Mouse (Mus musculus) midbrain, embryonic 16.5 days (tissue): ENCODE measurements around the gene Spink2. TPM values are rescaled to one million over a fixed set of nuclear protein-coding genes. Genes with fewer than 3 reads are reported as not detected.

Experiments
- ATAC-seq: fragments of 200-750 bp; cut with Nextera tagmentation; 2 replicates; pipeline ENCODE4 v1.8.0; 2017; ENCODE audit warnings: moderate TSS enrichment
- H3K27ac ChIP-seq: fragments of 300-500 bp; sonication (generic); 2 replicates; pipeline ENCODE4 v1.5.1; 2014; ENCODE audit warnings: mild to moderate bottlenecking, low read length, mixed read lengths
- H3K27me3 ChIP-seq: fragments of 300-500 bp; sonication (generic); 2 replicates; pipeline ENCODE4 v1.6.1; 2014; ENCODE audit warnings: low read depth, low read length, mixed read lengths; ENCODE audit not compliant: control insufficient read depth, insufficient read depth
- H3K36me3 ChIP-seq: fragments of 300-500 bp; sonication (generic); 2 replicates; pipeline ENCODE4 v1.6.1; 2014; ENCODE audit warnings: mild to moderate bottlenecking, low read length, moderate library complexity, mixed read lengths; ENCODE audit not compliant: control insufficient read depth, insufficient read depth
- H3K4me1 ChIP-seq: fragments of 300-500 bp; sonication (generic); 2 replicates; pipeline ENCODE4 v1.6.1; 2014; ENCODE audit warnings: mild to moderate bottlenecking, low read length, mixed read lengths; ENCODE audit not compliant: control insufficient read depth, insufficient read depth
- H3K4me2 ChIP-seq: fragments of 300-500 bp; sonication (generic); 2 replicates; pipeline ENCODE4 v1.6.1; 2014; ENCODE audit warnings: mild to moderate bottlenecking, low read length, mixed read lengths
- H3K4me3 ChIP-seq: fragments of 300-500 bp; sonication (generic); 2 replicates; pipeline ENCODE4 v1.5.1; 2014; ENCODE audit warnings: low read depth, mild to moderate bottlenecking, low read length, moderate library complexity, mixed read lengths
- H3K9ac ChIP-seq: fragments of 300-500 bp; sonication (generic); 2 replicates; pipeline ENCODE4 v1.6.1; 2014; ENCODE audit warnings: low read depth, low read length, mixed read lengths
- H3K9me3 ChIP-seq: fragments of 300-500 bp; sonication (generic); replicated peaks from 2 replicates; pipeline ENCODE4 v1.6.1; 2014; ENCODE audit warnings: mild to moderate bottlenecking, low read length, mixed read lengths; ENCODE audit not compliant: control insufficient read depth, poor library complexity, severe bottlenecking
- WGBS: fragments of 180-500 bp; shearing (Covaris S2); extraction: QIAGEN DNeasy Blood & Tissue Kit; methylation state at CpG from one replicate; pipeline ENCODE4 v1.1.7; 2014; 5-methylcytosine and 5-hydroxymethylcytosine counted together
- polyA plus RNA-seq: library from polyadenylated mRNA; unstranded; fragments of >200 nt; fragmentation: Nextera tagmentation; extraction: Ambion mirVana; gene quantifications from 2 replicates; pipeline ENCODE4 v1.2.1, GENCODE M21; 2015

Spink2 gene
- polyA plus RNA-seq, 1 experiment from 2014 or later, result 0.41 TPM

DNA sequence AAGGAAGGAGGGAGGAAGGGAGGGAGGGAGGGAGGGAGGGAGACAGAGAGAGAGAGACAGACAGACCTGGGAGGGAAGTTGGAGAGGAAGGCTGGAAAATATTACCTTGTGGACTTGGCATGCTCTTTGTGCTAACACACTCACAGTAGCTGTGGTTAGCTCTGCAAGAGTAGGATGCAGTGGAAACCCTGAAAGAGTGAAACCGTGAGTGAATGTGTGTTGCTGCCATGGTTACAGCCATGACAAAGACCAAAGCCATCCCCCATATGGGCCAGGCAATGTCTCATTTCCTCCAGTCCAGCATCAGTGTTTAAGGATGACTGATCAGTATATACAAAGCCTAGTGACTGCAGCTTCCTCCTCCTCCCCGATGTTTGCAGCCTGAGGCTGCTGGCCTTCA is 6.5 kb upstream of the Spink2 start:
- H3K4me3 ChIP-seq, result no peak overlapping the region
- no peaks in the 10 kb centered on the region for H3K4me1 ChIP-seq
- WGBS, result 6% methylated on average over 2 of the region's 2 CpGs
- no peaks in the 10 kb centered on the region for H3K27me3 ChIP-seq
- no peaks in the 10 kb centered on the region for H3K36me3 ChIP-seq
- no peak overlapping the region for H3K9ac ChIP-seq
- no peaks in the 10 kb centered on the region for H3K9me3 ChIP-seq
- H3K4me2 ChIP-seq, result no peak overlapping the region
- H3K27ac ChIP-seq, result no peak overlapping the region
- peak; percentile 36; the same call in 1 of the 2 replicates for ATAC-seq

DNA sequence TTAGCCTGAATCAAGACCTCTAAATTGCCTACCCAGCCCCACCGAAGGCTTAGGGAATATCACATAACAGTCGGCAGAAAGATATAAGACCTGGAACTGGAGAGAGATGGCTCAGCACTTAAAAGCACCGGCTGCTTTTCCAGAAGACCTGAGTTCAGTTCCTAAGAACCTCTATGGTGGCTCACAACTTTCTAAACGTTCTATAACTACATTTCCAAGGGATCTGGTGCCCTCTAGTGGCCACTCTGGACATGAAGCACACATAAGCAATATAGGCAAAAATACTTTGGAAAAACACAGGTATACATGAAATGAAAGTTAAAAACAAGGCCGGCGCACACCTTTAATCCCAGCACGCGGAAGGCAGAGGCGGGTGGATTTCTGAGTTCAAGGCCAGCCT is 5.9 kb upstream of the Spink2 start:
- Histone ChIP-seq H3K4me3 (no peak overlapping the region), H3K9ac (no peak overlapping the region), H3K4me1 (no peaks in the 10 kb centered on the region), H3K27ac (no peak overlapping the region), H3K36me3 (no peaks in the 10 kb centered on the region), H3K27me3 (no peaks in the 10 kb centered on the region), H3K4me2 (no peak overlapping the region), H3K9me3 (no peaks in the 10 kb centered on the region)
- WGBS, result 13% methylated on average over 9 of the region's 9 CpGs
- ATAC-seq, result peak; percentile 72; the same call in 1 of the 2 replicates

DNA sequence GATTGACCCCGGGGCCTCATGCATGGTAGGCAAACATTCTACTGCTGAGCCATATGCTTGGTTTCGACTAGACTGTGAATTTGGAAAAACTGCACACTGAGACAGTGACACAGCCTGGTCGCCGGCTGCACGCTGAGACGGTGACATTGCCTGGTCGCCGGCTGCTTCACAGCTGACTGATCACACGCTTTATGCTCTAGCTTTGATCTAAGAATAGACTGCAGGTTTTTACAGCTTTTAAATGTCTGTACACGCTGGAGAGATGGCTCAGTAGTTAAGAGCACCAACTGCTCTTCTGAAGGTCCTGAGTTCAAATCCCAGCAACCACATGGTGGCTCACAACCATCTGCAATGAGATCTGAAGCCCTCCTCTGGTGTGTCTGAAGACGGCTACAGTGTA is 5.1 kb downstream of the Spink2 start:
- no peak overlapping the region for H3K4me3 ChIP-seq
- no peak for ATAC-seq
- H3K4me1 ChIP-seq, result peaks cover 1% of the 10 kb centered on the region; the same call in 1 of the 2 replicates
- no peaks in the 10 kb centered on the region for H3K36me3 ChIP-seq
- H3K9ac ChIP-seq, result no peak overlapping the region
- no peaks in the 10 kb centered on the region for H3K9me3 ChIP-seq
- WGBS, result 37% methylated on average over 11 of the region's 11 CpGs
- H3K4me2 ChIP-seq, result no peak overlapping the region
- H3K27me3 ChIP-seq, result no peaks in the 10 kb centered on the region
- no peak overlapping the region for H3K27ac ChIP-seq

DNA sequence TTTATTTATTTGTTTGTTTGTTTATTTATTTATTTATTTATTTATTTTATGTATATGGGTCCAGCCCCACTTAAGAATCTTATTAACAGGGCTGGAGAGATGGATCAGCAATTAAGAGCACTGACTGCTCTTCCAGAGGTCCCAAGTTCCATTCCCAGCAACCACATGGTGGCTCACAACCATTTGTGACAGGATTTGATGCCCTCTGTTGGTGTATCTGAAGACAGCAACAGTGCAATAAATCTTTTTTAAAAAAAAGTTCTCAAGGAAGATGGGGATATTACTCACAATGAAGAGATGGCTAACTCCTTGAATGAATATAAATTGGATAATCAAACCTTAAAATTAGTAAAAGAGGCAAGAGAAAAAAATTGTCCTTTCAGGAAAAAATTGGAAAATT is 9.0 kb downstream of the Spink2 start:
- Histone ChIP-seq H3K4me3 (no peak overlapping the region), H3K4me1 (no peaks in the 10 kb centered on the region), H3K27me3 (no peaks in the 10 kb centered on the region), H3K27ac (no peak overlapping the region), H3K9ac (no peak overlapping the region), H3K4me2 (no peak overlapping the region), H3K9me3 (no peaks in the 10 kb centered on the region), H3K36me3 (no peaks in the 10 kb centered on the region)
- ATAC-seq, result no peak

DNA sequence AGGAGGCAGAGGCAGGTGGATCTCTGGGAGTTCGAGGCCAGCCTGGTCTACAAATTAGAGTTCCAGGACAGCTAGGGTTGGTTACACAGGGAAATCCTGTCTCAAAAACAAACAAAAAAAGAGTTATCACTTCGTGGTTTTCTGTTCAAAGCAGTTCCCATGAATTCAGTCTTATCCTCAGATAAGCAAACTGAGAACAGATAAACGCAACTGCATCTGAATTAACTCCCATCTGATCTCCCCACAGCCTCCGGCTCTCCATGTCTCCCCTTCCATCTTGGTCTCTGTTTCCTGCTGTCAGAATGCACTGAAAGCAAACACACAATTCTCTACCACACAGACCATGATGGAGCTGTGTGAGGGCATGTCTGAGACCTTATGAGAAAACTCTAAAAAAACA is 10.6 kb downstream of the Spink2 start:
- no peak overlapping the region for H3K27ac ChIP-seq
- H3K9me3 ChIP-seq, result no peaks in the 10 kb centered on the region
- 85% methylated on average over 4 of the region's 4 CpGs for WGBS
- H3K27me3 ChIP-seq, result no peaks in the 10 kb centered on the region
- no peaks in the 10 kb centered on the region for H3K36me3 ChIP-seq
- no peaks in the 10 kb centered on the region for H3K4me1 ChIP-seq
- H3K9ac ChIP-seq, result no peak overlapping the region
- H3K4me3 ChIP-seq, result no peak overlapping the region
- no peak overlapping the region for H3K4me2 ChIP-seq
- no peak for ATAC-seq

DNA sequence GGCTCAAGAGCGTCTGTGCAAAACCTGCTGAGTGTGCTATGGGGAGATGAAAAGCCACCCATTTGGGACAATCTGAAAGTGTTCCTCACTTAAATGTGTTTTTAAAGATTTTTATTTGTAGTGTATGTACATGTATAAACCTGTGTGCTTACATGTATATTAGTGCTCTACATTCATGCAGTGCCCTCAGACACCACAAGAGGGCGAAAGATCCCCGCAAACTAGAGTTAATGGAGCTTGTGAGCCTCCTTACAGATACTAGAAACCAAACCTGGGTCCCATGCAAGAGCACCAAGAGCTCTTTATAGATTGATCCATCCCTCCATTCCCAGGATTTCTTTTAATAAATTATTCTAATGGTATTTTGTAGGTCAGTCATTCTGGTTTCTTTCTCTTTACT is 17.3 kb downstream of the Spink2 start:
- Histone ChIP-seq H3K36me3 (no peaks in the 10 kb centered on the region), H3K9ac (no peak overlapping the region), H3K4me2 (no peak overlapping the region), H3K27ac (no peak overlapping the region), H3K4me3 (no peak overlapping the region), H3K27me3 (no peaks in the 10 kb centered on the region), H3K4me1 (no peaks in the 10 kb centered on the region), H3K9me3 (peaks cover under 1% of the 10 kb centered on the region; the same call in 1 of the 2 replicates)
- no peak for ATAC-seq
- 54% methylated on average over 3 of the region's 3 CpGs for WGBS

DNA sequence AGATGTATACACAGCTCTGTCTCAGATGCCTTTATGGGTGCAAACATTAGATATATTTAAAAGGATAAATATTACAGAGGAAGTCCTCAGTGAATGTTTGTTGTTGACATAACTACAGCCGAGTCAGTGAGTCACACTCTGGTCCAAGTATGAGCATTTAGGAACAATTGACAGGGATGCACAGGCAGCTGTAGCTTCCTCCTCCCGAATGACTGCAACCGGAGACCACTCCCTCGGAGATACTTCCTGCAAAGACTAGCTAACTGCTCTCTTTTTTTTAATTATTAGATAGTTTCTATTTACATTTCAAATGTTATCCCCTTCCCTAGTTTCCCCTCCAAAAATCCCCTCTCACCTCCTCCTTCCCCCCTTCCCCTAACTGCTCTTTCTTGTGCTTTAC is 18.0 kb downstream of the Spink2 start:
- no peaks in the 10 kb centered on the region for H3K36me3 ChIP-seq
- H3K27me3 ChIP-seq, result no peaks in the 10 kb centered on the region
- peaks cover 4% of the 10 kb centered on the region; the same call in 1 of the 2 replicates for H3K9me3 ChIP-seq
- ATAC-seq, result no peak
- no peak overlapping the region for H3K9ac ChIP-seq
- H3K4me2 ChIP-seq, result no peak overlapping the region
- H3K27ac ChIP-seq, result no peak overlapping the region
- WGBS, result 82% methylated on average over 4 of the region's 4 CpGs
- no peak overlapping the region for H3K4me3 ChIP-seq
- no peaks in the 10 kb centered on the region for H3K4me1 ChIP-seq

DNA sequence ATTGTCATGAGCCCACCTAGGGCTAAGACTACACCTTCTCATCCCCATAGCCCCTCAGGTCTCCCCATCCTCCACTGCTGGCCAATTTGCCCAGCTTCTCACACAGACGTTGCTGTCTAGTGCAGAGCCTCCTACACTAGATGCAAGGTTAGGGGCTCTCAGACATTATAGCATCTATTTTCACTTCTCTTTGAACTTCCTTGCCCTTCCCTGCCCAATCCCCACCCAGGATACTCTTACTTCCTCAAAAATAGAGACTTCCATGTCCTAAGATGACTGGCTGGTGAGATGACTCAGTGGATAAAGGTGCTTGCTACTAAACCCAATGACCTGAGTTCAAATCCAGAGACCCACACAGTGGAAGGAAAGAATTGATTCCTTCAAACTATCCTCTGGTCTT is 19.6 kb downstream of the Spink2 start:
- WGBS, result 78% methylated on average over 1 of the region's 1 CpGs

DNA sequence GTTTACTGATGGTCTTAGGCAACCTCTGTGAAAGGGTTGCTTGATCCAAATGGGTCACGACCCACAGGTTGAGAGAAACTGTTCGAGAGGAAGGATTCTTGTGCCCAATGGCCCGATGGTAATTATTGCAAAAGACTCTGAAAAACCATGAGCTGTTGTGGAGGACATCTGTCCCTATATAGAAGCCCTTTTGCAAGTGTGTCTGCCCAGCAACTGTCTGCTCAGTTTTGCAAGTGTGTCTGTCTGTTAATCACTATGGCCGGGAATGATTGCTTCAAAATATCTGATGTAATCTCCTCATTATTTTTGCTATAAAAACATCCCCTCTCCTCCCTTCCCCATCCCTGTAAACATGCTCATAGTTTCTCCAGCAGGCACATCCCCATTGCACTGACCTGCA is 20.2 kb downstream of the Spink2 start:
- WGBS, result 90% methylated on average over 4 of the region's 4 CpGs
- Histone ChIP-seq H3K4me1 (no peaks in the 10 kb centered on the region), H3K4me3 (no peak overlapping the region), H3K4me2 (no peak overlapping the region), H3K27ac (no peak overlapping the region), H3K9me3 (peaks cover 6% of the 10 kb centered on the region; the same call in 1 of the 2 replicates), H3K27me3 (no peaks in the 10 kb centered on the region), H3K36me3 (no peaks in the 10 kb centered on the region), H3K9ac (no peak overlapping the region)
- no peak for ATAC-seq

More for the DNA sequence above, 19.6 kb downstream of the Spink2 start:
- Histone ChIP-seq H3K27ac (no peak overlapping the region), H3K4me2 (no peak overlapping the region), H3K9ac (no peak overlapping the region), H3K27me3 (no peaks in the 10 kb centered on the region), H3K4me3 (no peak overlapping the region), H3K9me3 (peaks cover 6% of the 10 kb centered on the region; the same call in 1 of the 2 replicates), H3K36me3 (no peaks in the 10 kb centered on the region), H3K4me1 (no peaks in the 10 kb centered on the region)
- no peak for ATAC-seq
